Mouse (Mus musculus) ES-Bruce4 (cell line): ENCODE results near the gene Gm17349.

Experiments
- CTCF ChIP-seq: IDR thresholded peaks from one replicate; pipeline ENCODE4 v1.8.1; 2011; ENCODE audit warnings: low read depth, low read length
- EP300 ChIP-seq: IDR thresholded peaks from 2 replicates; pipeline ENCODE4 v1.6.1; 2011; ENCODE audit warnings: low read depth, low read length; ENCODE audit not compliant: insufficient read depth
- POLR2A ChIP-seq: IDR thresholded peaks from one replicate; pipeline ENCODE4 v1.8.1; 2011; ENCODE audit warnings: low read length; ENCODE audit not compliant: insufficient read depth

GRCm38 (mm10) chr15:99726549-99726948, 21.3 kb upstream of the Gm17349 start:
- no peak for TF ChIP-seq EP300
- TF ChIP-seq CTCF, result no peak
- TF ChIP-seq POLR2A, result no peak
